Mouse (Mus musculus): ENCODE data around the gene Ctss. TPM values are rescaled to one million over a fixed set of nuclear protein-coding genes. Genes with fewer than 3 reads are reported as not detected.
A peak's percentile ranks its signal among the peaks of the same experiment; 100 is the strongest.

The Ctss gene
- polyA plus RNA-seq, 1 experiment from 2014 or later, result 19.0 TPM

- H3K9me3 ChIP-seq (ENCODE audit: control insufficient read depth, low read length), result no peaks in the 10 kb centered on the region
- peak overlapping the region; percentile 2 to 28; a peak in 3 of 4 replicates for H3K4me3 ChIP-seq (ENCODE audit: control insufficient read depth in 1 of 2, insufficient read depth in 1 of 2, low read depth in 1 of 2, low read length in 2 of 2)
- WGBS, result 42% methylated on average over 10 of the region's 10 CpGs
- no peak for ATAC-seq (ENCODE audit: insufficient number of reproducible peaks, insufficient read depth, low FRiP score, low read depth)
- H3K4me2 ChIP-seq (ENCODE audit: low read length), result peak overlapping the region; percentile 53
- H3K9ac ChIP-seq (ENCODE audit: low read length), result peak overlapping the region; percentile 38; the same call in 1 of the 2 replicates
- H3K36me3 ChIP-seq (ENCODE audit: control insufficient read depth, insufficient read depth, low read length), result peaks cover 26% of the 10 kb centered on the region
- no peaks in the 10 kb centered on the region for H3K27me3 ChIP-seq (ENCODE audit: control insufficient read depth, insufficient read depth, low read length)
- H3K4me1 ChIP-seq (ENCODE audit: control insufficient read depth in 2 of 2, insufficient read depth in 2 of 2, low read length in 2 of 2), result peaks cover 5 to 10% of the 10 kb centered on the region in 2 experiments
- peak overlapping the region; percentile 2 to 59; a peak in 3 of 4 replicates for H3K27ac ChIP-seq (replicated peaks in 1 of 2; ENCODE audit: control insufficient read depth in 1 of 2, insufficient read depth in 1 of 2, low read depth in 2 of 2, low read length in 2 of 2)
These were observed 27.0 kb upstream of the Ctss start for GRCm38 (mm10) chr3:95499496-95500140.

GRCm38 (mm10) chr3:95502312-95502711, 24.3 kb upstream of the Ctss start:
- no peaks in the 10 kb centered on the region for H3K27me3 ChIP-seq (ENCODE audit: control insufficient read depth, insufficient read depth, low read length)
- peaks cover 5 to 10% of the 10 kb centered on the region in 2 experiments for H3K4me1 ChIP-seq (ENCODE audit: control insufficient read depth in 2 of 2, insufficient read depth in 2 of 2, low read length in 2 of 2)
- 61% methylated on average over 2 of the region's 2 CpGs for WGBS
- ATAC-seq (ENCODE audit: insufficient number of reproducible peaks, insufficient read depth, low FRiP score, low read depth), result no peak
- H3K4me2 ChIP-seq (ENCODE audit: low read length), result no peak overlapping the region
- no peak overlapping the region for H3K4me3 ChIP-seq (ENCODE audit: control insufficient read depth in 1 of 2, insufficient read depth in 1 of 2, low read depth in 1 of 2, low read length in 2 of 2)
- H3K27ac ChIP-seq (replicated peaks in 1 of 2; ENCODE audit: control insufficient read depth in 1 of 2, insufficient read depth in 1 of 2, low read depth in 2 of 2, low read length in 2 of 2), result no peak overlapping the region
- H3K36me3 ChIP-seq (ENCODE audit: control insufficient read depth, insufficient read depth, low read length), result peaks cover 7% of the 10 kb centered on the region; the same call in 1 of the 2 replicates
- no peak overlapping the region for H3K9ac ChIP-seq (ENCODE audit: low read length)
- H3K9me3 ChIP-seq (ENCODE audit: control insufficient read depth, low read length), result no peaks in the 10 kb centered on the region

DNA sequence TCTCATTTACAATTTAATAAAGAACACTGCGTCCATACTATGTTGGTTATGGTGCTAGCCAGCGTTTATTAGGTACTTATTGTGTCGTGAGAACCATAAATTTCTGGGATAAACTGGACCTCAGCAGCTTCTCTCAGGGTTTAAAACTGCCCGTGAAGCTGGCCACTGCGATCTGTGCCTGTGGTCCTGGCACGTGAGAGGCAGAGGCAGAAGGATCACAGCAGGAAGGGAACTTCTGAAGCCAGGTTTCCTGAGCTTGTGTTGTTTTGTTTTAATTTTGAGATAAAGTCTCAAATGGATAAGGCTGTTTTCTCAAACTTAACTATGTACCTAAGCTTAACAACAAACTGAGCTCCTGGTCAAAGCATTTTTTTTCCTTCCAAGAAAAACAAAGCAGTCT, 17.2 kb upstream of the Ctss start:
- Histone ChIP-seq H3K4me2 (ENCODE audit: low read length) (no peak overlapping the region), H3K36me3 (ENCODE audit: control insufficient read depth, insufficient read depth, low read length) (peaks cover 12% of the 10 kb centered on the region; the same call in 1 of the 2 replicates), H3K4me3 (ENCODE audit: control insufficient read depth in 1 of 2, insufficient read depth in 1 of 2, low read depth in 1 of 2, low read length in 2 of 2) (no peak overlapping the region), H3K9me3 (ENCODE audit: control insufficient read depth, low read length) (no peaks in the 10 kb centered on the region), H3K27me3 (ENCODE audit: control insufficient read depth, insufficient read depth, low read length) (no peaks in the 10 kb centered on the region), H3K27ac (replicated peaks in 1 of 2; ENCODE audit: control insufficient read depth in 1 of 2, insufficient read depth in 1 of 2, low read depth in 2 of 2, low read length in 2 of 2) (no peak overlapping the region), H3K4me1 (ENCODE audit: control insufficient read depth in 2 of 2, insufficient read depth in 2 of 2, low read length in 2 of 2) (no peaks in the 10 kb centered on the region), H3K9ac (ENCODE audit: low read length) (no peak overlapping the region)
- 48% methylated on average over 6 of the region's 6 CpGs for WGBS
- no peak for ATAC-seq (ENCODE audit: insufficient number of reproducible peaks, insufficient read depth, low FRiP score, low read depth)

GRCm38 (mm10) chr3:95511611-95512180, 14.9 kb upstream of the Ctss start:
- Histone ChIP-seq H3K9me3 (ENCODE audit: control insufficient read depth, low read length) (no peaks in the 10 kb centered on the region), H3K4me1 (ENCODE audit: control insufficient read depth in 2 of 2, insufficient read depth in 2 of 2, low read length in 2 of 2) (no peaks in the 10 kb centered on the region), H3K4me2 (ENCODE audit: low read length) (no peak overlapping the region), H3K9ac (ENCODE audit: low read length) (no peak overlapping the region), H3K4me3 (ENCODE audit: control insufficient read depth in 1 of 2, insufficient read depth in 1 of 2, low read depth in 1 of 2, low read length in 2 of 2) (no peak overlapping the region), H3K27me3 (ENCODE audit: control insufficient read depth, insufficient read depth, low read length) (no peaks in the 10 kb centered on the region), H3K27ac (replicated peaks in 1 of 2; ENCODE audit: control insufficient read depth in 1 of 2, insufficient read depth in 1 of 2, low read depth in 2 of 2, low read length in 2 of 2) (no peak overlapping the region), H3K36me3 (ENCODE audit: control insufficient read depth, insufficient read depth, low read length) (peaks cover 7% of the 10 kb centered on the region; the same call in 1 of the 2 replicates)
- 72% methylated on average over 9 of the region's 9 CpGs for WGBS
- ATAC-seq (ENCODE audit: insufficient number of reproducible peaks, insufficient read depth, low FRiP score, low read depth), result no peak

DNA sequence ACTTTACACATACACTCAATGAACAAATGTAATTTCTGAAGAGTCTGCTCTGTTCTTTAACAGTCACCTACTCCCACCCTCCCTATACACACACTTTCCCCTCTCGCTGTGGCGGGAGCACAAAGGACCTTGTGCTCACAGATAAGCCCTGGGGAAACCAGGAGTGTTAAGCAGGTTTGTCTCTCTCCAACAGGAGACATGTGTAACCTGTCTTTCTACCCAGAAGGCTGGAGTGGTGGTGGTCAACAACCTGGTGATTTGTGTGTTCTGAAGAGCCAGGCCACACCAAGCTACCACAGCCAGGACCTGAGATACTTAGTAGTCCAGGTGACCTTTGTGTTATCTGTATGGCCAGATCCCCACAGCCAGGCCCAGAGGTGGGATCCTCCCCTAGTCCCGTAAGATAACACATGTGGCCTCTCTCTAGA, 10.0 kb upstream of the Ctss start:
- no peak overlapping the region for H3K4me3 ChIP-seq (ENCODE audit: control insufficient read depth in 1 of 2, insufficient read depth in 1 of 2, low read depth in 1 of 2, low read length in 2 of 2)
- H3K9ac ChIP-seq (ENCODE audit: low read length), result peak overlapping the region; percentile 34; the same call in 1 of the 2 replicates
- H3K4me2 ChIP-seq (ENCODE audit: low read length), result no peak overlapping the region
- no peak for ATAC-seq (ENCODE audit: insufficient number of reproducible peaks, insufficient read depth, low FRiP score, low read depth)
- no peak overlapping the region for H3K27ac ChIP-seq (replicated peaks in 1 of 2; ENCODE audit: control insufficient read depth in 1 of 2, insufficient read depth in 1 of 2, low read depth in 2 of 2, low read length in 2 of 2)
- 71% methylated on average over 3 of the region's 3 CpGs for WGBS
- no peaks in the 10 kb centered on the region for H3K9me3 ChIP-seq (ENCODE audit: control insufficient read depth, low read length)
- H3K36me3 ChIP-seq (ENCODE audit: control insufficient read depth, insufficient read depth, low read length), result no peaks in the 10 kb centered on the region
- H3K4me1 ChIP-seq (ENCODE audit: control insufficient read depth in 2 of 2, insufficient read depth in 2 of 2, low read length in 2 of 2), result peaks cover 4 to 5% of the 10 kb centered on the region in 2 experiments; a peak in 2 of 4 replicates
- no peaks in the 10 kb centered on the region for H3K27me3 ChIP-seq (ENCODE audit: control insufficient read depth, insufficient read depth, low read length)

DNA sequence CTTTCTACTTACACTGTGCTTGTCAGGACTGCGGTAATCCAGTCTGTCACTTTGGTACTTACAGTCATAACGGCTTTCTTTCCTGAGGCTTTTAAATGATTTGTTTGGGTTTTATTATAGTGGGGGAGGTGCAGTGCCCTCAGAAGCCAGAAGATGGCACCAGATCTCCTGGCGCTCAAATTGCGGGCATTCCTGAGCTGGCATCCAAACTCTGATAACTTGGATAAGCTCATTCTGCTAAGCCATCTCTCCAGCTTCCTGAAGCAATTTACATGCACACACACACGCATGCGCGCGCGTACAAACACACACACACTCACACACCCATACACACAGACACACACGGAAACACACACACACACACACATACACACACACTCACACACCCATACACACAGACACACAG, 9.1 kb upstream of the Ctss start:
- Histone ChIP-seq H3K36me3 (ENCODE audit: control insufficient read depth, insufficient read depth, low read length) (no peaks in the 10 kb centered on the region), H3K9ac (ENCODE audit: low read length) (no peak overlapping the region), H3K4me2 (ENCODE audit: low read length) (0 out of 2 replicates have a peak overlapping the region, but pooled peaks have one; percentile 9), H3K9me3 (ENCODE audit: control insufficient read depth, low read length) (no peaks in the 10 kb centered on the region), H3K4me1 (ENCODE audit: control insufficient read depth in 2 of 2, insufficient read depth in 2 of 2, low read length in 2 of 2) (peaks cover 4 to 5% of the 10 kb centered on the region in 2 experiments; a peak in 2 of 4 replicates), H3K27me3 (ENCODE audit: control insufficient read depth, insufficient read depth, low read length) (no peaks in the 10 kb centered on the region), H3K27ac (replicated peaks in 1 of 2; ENCODE audit: control insufficient read depth in 1 of 2, insufficient read depth in 1 of 2, low read depth in 2 of 2, low read length in 2 of 2) (no peak overlapping the region), H3K4me3 (ENCODE audit: control insufficient read depth in 1 of 2, insufficient read depth in 1 of 2, low read depth in 1 of 2, low read length in 2 of 2) (no peak overlapping the region)
- ATAC-seq (ENCODE audit: insufficient number of reproducible peaks, insufficient read depth, low FRiP score, low read depth), result peak; percentile 47; the same call in 1 of the 2 replicates
- WGBS, result 16% methylated on average over 10 of the region's 10 CpGs

- H3K9ac ChIP-seq (ENCODE audit: low read length), result no peak overlapping the region
- no peak overlapping the region for H3K4me2 ChIP-seq (ENCODE audit: low read length)
- H3K36me3 ChIP-seq (ENCODE audit: control insufficient read depth, insufficient read depth, low read length), result no peaks in the 10 kb centered on the region
- no peaks in the 10 kb centered on the region for H3K27me3 ChIP-seq (ENCODE audit: control insufficient read depth, insufficient read depth, low read length)
- 73% methylated on average over 7 of the region's 7 CpGs for WGBS
- H3K4me1 ChIP-seq (ENCODE audit: control insufficient read depth in 2 of 2, insufficient read depth in 2 of 2, low read length in 2 of 2), result peaks cover 4 to 9% of the 10 kb centered on the region in 2 experiments; a peak in 2 of 4 replicates
- ATAC-seq (ENCODE audit: insufficient number of reproducible peaks, insufficient read depth, low FRiP score, low read depth), result no peak
- no peak overlapping the region for H3K27ac ChIP-seq (replicated peaks in 1 of 2; ENCODE audit: control insufficient read depth in 1 of 2, insufficient read depth in 1 of 2, low read depth in 2 of 2, low read length in 2 of 2)
- no peaks in the 10 kb centered on the region for H3K9me3 ChIP-seq (ENCODE audit: control insufficient read depth, low read length)
- H3K4me3 ChIP-seq (ENCODE audit: control insufficient read depth in 1 of 2, insufficient read depth in 1 of 2, low read depth in 1 of 2, low read length in 2 of 2), result no peak overlapping the region
These were observed 7.7 kb upstream of the Ctss start for GRCm38 (mm10) chr3:95518891-95519290.

Measured in heart, embryonic 14.5 days (tissue).